Mouse (Mus musculus): Measurements from ENCODE around the gene Cd2bp2.

- TF ChIP-seq CTCF (IDR thresholded peaks at IDR 0.05; ENCODE audit: low read depth) (no peak), EP300 (IDR thresholded peaks at IDR 0.05; ENCODE audit: low read depth) (peak; percentile 88)
These were observed 29.5 kb upstream of the Cd2bp2 start for GRCm38 (mm10) chr7:127225147-127225995.

Measured in liver, postnatal 0 days (tissue).